Mouse (Mus musculus) limb, embryonic 10.5 days (tissue): Measurements from ENCODE around the gene Fez1. TPM values are rescaled to one million over a fixed set of nuclear protein-coding genes. Genes with fewer than 3 reads are reported as not detected.

Experiments used
- DNase-seq: peaks from one replicate; pipeline ENCODE4 v3.0.0-alpha.2; 2017; ENCODE audit warnings: low spot score
- H3K27ac ChIP-seq: fragments of 300-500 bp; sonication (generic); 2 replicates; pipeline ENCODE4 v1.5.1; 2016; ENCODE audit warnings: mild to moderate bottlenecking
- H3K27me3 ChIP-seq: fragments of 300-500 bp; sonication (generic); 2 replicates; pipeline ENCODE4 v1.6.1; 2016; ENCODE audit warnings: low read depth, mild to moderate bottlenecking; ENCODE audit not compliant: poor library complexity, severe bottlenecking
- H3K36me3 ChIP-seq: fragments of 300-500 bp; sonication (generic); 2 replicates; pipeline ENCODE4 v1.6.1; 2016; ENCODE audit warnings: mild to moderate bottlenecking, moderate library complexity
- H3K4me1 ChIP-seq: fragments of 300-500 bp; sonication (generic); 2 replicates; pipeline ENCODE4 v1.6.1; 2016
- H3K4me3 ChIP-seq: fragments of 300-500 bp; sonication (generic); 2 replicates; pipeline ENCODE4 v1.5.1; 2016; ENCODE audit warnings: mild to moderate bottlenecking, moderate library complexity
- H3K9me3 ChIP-seq: fragments of 300-500 bp; sonication (generic); replicated peaks from 2 replicates; pipeline ENCODE4 v1.6.1; 2016; ENCODE audit warnings: mild to moderate bottlenecking
- WGBS: fragments of 180-500 bp; shearing (Covaris S2); methylation state at CpG from one replicate; pipeline ENCODE4 v1.1.7; 2016; 5-methylcytosine and 5-hydroxymethylcytosine counted together
- polyA plus RNA-seq: library from polyadenylated mRNA; unstranded; fragments of >200 nt; fragmentation: Nextera tagmentation; extraction: Ambion mirVana; gene quantifications from 2 replicates; pipeline ENCODE4 v1.2.1, GENCODE M21; 2016

Fez1 gene
- polyA plus RNA-seq, 1 experiment from 2014 or later, result 10.0 TPM

GRCm38 (mm10) chr9:36814486-36814885, 7.2 kb upstream of the Fez1 start:
- H3K9me3 ChIP-seq, result no peaks in the 10 kb centered on the region
- H3K27me3 ChIP-seq, result no peaks in the 10 kb centered on the region
- DNase-seq, result no peak
- no peaks in the 10 kb centered on the region for H3K36me3 ChIP-seq
- H3K4me3 ChIP-seq, result no peak overlapping the region
- no peak overlapping the region for H3K27ac ChIP-seq
- H3K4me1 ChIP-seq, result no peaks in the 10 kb centered on the region
- 82% methylated on average over 3 of the region's 3 CpGs for WGBS

GRCm38 (mm10) chr9:36818905-36819304, 2.8 kb upstream of the Fez1 start:
- WGBS, result 58% methylated on average over 4 of the region's 4 CpGs
- H3K9me3 ChIP-seq, result no peaks in the 10 kb centered on the region
- DNase-seq, result no peak
- no peaks in the 10 kb centered on the region for H3K27me3 ChIP-seq
- no peaks in the 10 kb centered on the region for H3K36me3 ChIP-seq
- H3K4me1 ChIP-seq, result peaks cover 14% of the 10 kb centered on the region
- H3K4me3 ChIP-seq, result no peak overlapping the region
- no peak overlapping the region for H3K27ac ChIP-seq

- Histone ChIP-seq H3K4me3 (peak overlapping the region; percentile 29), H3K4me1 (peaks cover 14% of the 10 kb centered on the region), H3K9me3 (no peaks in the 10 kb centered on the region), H3K27ac (peak overlapping the region; percentile 86), H3K36me3 (no peaks in the 10 kb centered on the region), H3K27me3 (no peaks in the 10 kb centered on the region)
- 51% methylated on average over 9 of the region's 9 CpGs for WGBS
- no peak for DNase-seq
These were observed 558 bp upstream of the Fez1 start for GRCm38 (mm10) chr9:36820969-36821643.

GRCm38 (mm10) chr9:36822024-36822423, 360 bp downstream of the Fez1 start:
- 34% methylated on average over 2 of the region's 2 CpGs for WGBS
- H3K4me3 ChIP-seq, result peak overlapping the region; percentile 29
- H3K36me3 ChIP-seq, result no peaks in the 10 kb centered on the region
- H3K9me3 ChIP-seq, result no peaks in the 10 kb centered on the region
- H3K27me3 ChIP-seq, result no peaks in the 10 kb centered on the region
- DNase-seq, result no peak
- peak overlapping the region; percentile 86 for H3K27ac ChIP-seq
- peaks cover 14% of the 10 kb centered on the region for H3K4me1 ChIP-seq

- peaks cover 6% of the 10 kb centered on the region; the same call in 1 of the 2 replicates for H3K27me3 ChIP-seq
- no peak overlapping the region for H3K27ac ChIP-seq
- H3K4me3 ChIP-seq, result no peak overlapping the region
- H3K9me3 ChIP-seq, result no peaks in the 10 kb centered on the region
- no peaks in the 10 kb centered on the region for H3K36me3 ChIP-seq
- DNase-seq, result no peak
- WGBS, result 54% methylated on average over 2 of the region's 2 CpGs
- H3K4me1 ChIP-seq, result peaks cover 7% of the 10 kb centered on the region
These were observed 5.1 kb downstream of the Fez1 start for GRCm38 (mm10) chr9:36826612-36827363.

GRCm38 (mm10) chr9:36831401-36831800, 9.7 kb downstream of the Fez1 start:
- Histone ChIP-seq H3K9me3 (no peaks in the 10 kb centered on the region), H3K4me1 (peaks cover 19% of the 10 kb centered on the region), H3K27ac (no peak overlapping the region), H3K36me3 (no peaks in the 10 kb centered on the region), H3K27me3 (peaks cover 45% of the 10 kb centered on the region), H3K4me3 (no peak overlapping the region)
- DNase-seq, result no peak
- 86% methylated on average over 6 of the region's 6 CpGs for WGBS

- peak overlapping the region; percentile 62 for H3K4me3 ChIP-seq
- peak; percentile 84 for DNase-seq
- peaks cover 19% of the 10 kb centered on the region for H3K4me1 ChIP-seq
- peak overlapping the region; percentile 56; the same call in 1 of the 2 replicates for H3K27ac ChIP-seq
- no peaks in the 10 kb centered on the region for H3K36me3 ChIP-seq
- 1% methylated on average over 32 of the region's 32 CpGs for WGBS
- H3K27me3 ChIP-seq, result peaks cover 45% of the 10 kb centered on the region
- H3K9me3 ChIP-seq, result no peaks in the 10 kb centered on the region
These were observed 10.9 kb downstream of the Fez1 start for GRCm38 (mm10) chr9:36832529-36832928.

- WGBS, result 4% methylated on average over 31 of the region's 31 CpGs
- peak; percentile 45 for DNase-seq
- peak overlapping the region; percentile 56 for H3K27ac ChIP-seq
- H3K4me1 ChIP-seq, result peaks cover 19% of the 10 kb centered on the region
- no peaks in the 10 kb centered on the region for H3K36me3 ChIP-seq
- peak overlapping the region; percentile 62 for H3K4me3 ChIP-seq
- H3K27me3 ChIP-seq, result peaks cover 45% of the 10 kb centered on the region
- no peaks in the 10 kb centered on the region for H3K9me3 ChIP-seq
These were observed 11.6 kb downstream of the Fez1 start for GRCm38 (mm10) chr9:36833043-36833881.

- Histone ChIP-seq H3K4me3 (peak overlapping the region; percentile 62; the same call in 1 of the 2 replicates), H3K36me3 (no peaks in the 10 kb centered on the region), H3K4me1 (peaks cover 19% of the 10 kb centered on the region), H3K27ac (no peak overlapping the region), H3K27me3 (peaks cover 45% of the 10 kb centered on the region), H3K9me3 (no peaks in the 10 kb centered on the region)
- DNase-seq, result no peak
- WGBS, result 48% methylated on average over 3 of the region's 3 CpGs
These were observed 12.2 kb downstream of the Fez1 start for GRCm38 (mm10) chr9:36833914-36834313.

GRCm38 (mm10) chr9:36846346-36846745, 24.7 kb downstream of the Fez1 start:
- H3K9me3 ChIP-seq, result no peaks in the 10 kb centered on the region
- WGBS, result 44% methylated on average over 4 of the region's 4 CpGs
- DNase-seq, result no peak
- no peaks in the 10 kb centered on the region for H3K36me3 ChIP-seq
- H3K27me3 ChIP-seq, result no peaks in the 10 kb centered on the region
- no peak overlapping the region for H3K27ac ChIP-seq
- H3K4me3 ChIP-seq, result no peak overlapping the region
- no peaks in the 10 kb centered on the region for H3K4me1 ChIP-seq

GRCm38 (mm10) chr9:36848661-36849060, 27.0 kb downstream of the Fez1 start:
- H3K36me3 ChIP-seq, result no peaks in the 10 kb centered on the region
- H3K4me1 ChIP-seq, result no peaks in the 10 kb centered on the region
- no peak for DNase-seq
- H3K4me3 ChIP-seq, result no peak overlapping the region
- H3K9me3 ChIP-seq, result no peaks in the 10 kb centered on the region
- no peak overlapping the region for H3K27ac ChIP-seq
- WGBS, result 87% methylated on average over 2 of the region's 2 CpGs
- no peaks in the 10 kb centered on the region for H3K27me3 ChIP-seq

GRCm38 (mm10) chr9:36850091-36850490, 28.4 kb downstream of the Fez1 start:
- H3K9me3 ChIP-seq, result no peaks in the 10 kb centered on the region
- no peak overlapping the region for H3K4me3 ChIP-seq
- DNase-seq, result no peak
- no peaks in the 10 kb centered on the region for H3K36me3 ChIP-seq
- no peak overlapping the region for H3K27ac ChIP-seq
- H3K4me1 ChIP-seq, result no peaks in the 10 kb centered on the region
- WGBS, result 45% methylated on average over 1 of the region's 1 CpGs
- no peaks in the 10 kb centered on the region for H3K27me3 ChIP-seq

- H3K36me3 ChIP-seq, result no peaks in the 10 kb centered on the region
- WGBS, result 93% methylated on average over 2 of the region's 2 CpGs
- H3K4me1 ChIP-seq, result no peaks in the 10 kb centered on the region
These were observed 30.5 kb downstream of the Fez1 start for GRCm38 (mm10) chr9:36852175-36852574.

More at GRCm38 (mm10) chr9:36852175-36852574, 30.5 kb downstream of the Fez1 start:
- H3K9me3 ChIP-seq, result no peaks in the 10 kb centered on the region
- H3K27ac ChIP-seq, result no peak overlapping the region
- H3K4me3 ChIP-seq, result no peak overlapping the region
- H3K27me3 ChIP-seq, result no peaks in the 10 kb centered on the region
- no peak for DNase-seq
